Mouse (Mus musculus) bone marrow macrophage, adult 2 months (primary cell): ENCODE data around the gene Thsd4. TPM values are rescaled to one million over a fixed set of nuclear protein-coding genes. Genes with fewer than 3 reads are reported as not detected.

ENCODE experiments used
- H3K27ac ChIP-seq: 2 replicates; pipeline ENCODE4 v1.5.1; 2012; ENCODE audit warnings: low read depth, low read length; ENCODE audit not compliant: insufficient read depth
- H3K4me1 ChIP-seq: 2 replicates; pipeline ENCODE4 v1.6.1; 2012; ENCODE audit warnings: low read length; ENCODE audit not compliant: control insufficient read depth, insufficient read depth
- H3K4me3 ChIP-seq: 2 replicates; pipeline ENCODE4 v1.5.1; 2012; ENCODE audit warnings: mild to moderate bottlenecking, low read length, moderate library complexity; ENCODE audit not compliant: insufficient read depth
- CTCF ChIP-seq: IDR thresholded peaks from 2 replicates; pipeline ENCODE4 v1.5.1; 2012; ENCODE audit warnings: low read depth, mild to moderate bottlenecking, low read length, moderate library complexity
- POLR2A ChIP-seq: IDR thresholded peaks from 2 replicates; pipeline ENCODE4 v1.6.1; 2012; ENCODE audit warnings: mild to moderate bottlenecking, low read depth, low read length, borderline replicate concordance
- polyA plus RNA-seq: library from polyadenylated mRNA; stranded (reverse); fragments of >200 nt; gene quantifications from 2 replicates; pipeline ENCODE4 v1.2.4, GENCODE M21; 2012; ENCODE audit not compliant: missing spikeins, insufficient read depth, insufficient read length

Thsd4 gene
- polyA plus RNA-seq, 1 experiment = 0.09 TPM

DNA sequence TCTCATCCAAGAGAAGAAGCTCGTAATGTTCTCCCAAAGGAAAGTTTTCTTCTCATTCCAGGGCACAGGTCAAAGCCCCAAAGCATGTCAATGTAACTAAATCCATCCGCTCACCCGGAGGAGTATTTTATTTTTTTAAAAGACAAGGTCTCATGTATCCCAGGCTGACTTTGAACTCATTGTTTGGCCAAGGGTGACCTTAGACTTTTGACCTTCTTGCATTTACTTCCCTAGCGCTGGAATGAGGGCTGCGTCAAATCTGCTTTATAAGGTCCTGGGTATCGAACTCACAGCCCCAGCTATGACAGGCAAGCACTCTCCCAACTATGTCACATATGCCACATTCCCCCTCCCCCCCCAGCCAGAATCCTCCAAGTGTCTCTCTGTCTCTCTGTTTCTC lies 137.1 kb downstream of the Thsd4 start:
- H3K4me1 ChIP-seq = no peaks in the 10 kb centered on the region
- H3K4me3 ChIP-seq = no peak overlapping the region
- H3K27ac ChIP-seq = no peak overlapping the region
- TF ChIP-seq CTCF = no peak
- no peak for TF ChIP-seq POLR2A

DNA sequence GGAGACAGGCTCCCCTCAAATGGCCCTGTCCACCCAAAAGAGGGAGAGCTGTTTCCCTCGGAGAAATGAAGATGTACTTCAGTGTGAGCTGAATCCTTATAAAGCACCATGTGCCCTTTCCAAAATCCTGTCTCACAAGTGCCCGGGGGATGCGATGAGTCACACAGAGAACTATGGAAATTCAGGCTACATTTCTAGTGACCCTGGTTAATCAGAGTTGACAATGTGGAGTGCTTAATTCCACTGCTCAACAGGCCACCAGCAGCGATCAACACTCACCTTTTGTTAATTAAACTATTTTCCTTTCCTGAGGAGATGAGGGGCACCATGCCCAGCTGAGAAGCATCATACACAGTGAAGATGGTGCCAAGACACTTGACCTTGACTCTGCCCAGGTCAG lies 138.9 kb downstream of the Thsd4 start:
- no peaks in the 10 kb centered on the region for H3K4me1 ChIP-seq
- TF ChIP-seq POLR2A (no peak), CTCF (no peak)
- no peak overlapping the region for H3K4me3 ChIP-seq
- no peak overlapping the region for H3K27ac ChIP-seq

DNA sequence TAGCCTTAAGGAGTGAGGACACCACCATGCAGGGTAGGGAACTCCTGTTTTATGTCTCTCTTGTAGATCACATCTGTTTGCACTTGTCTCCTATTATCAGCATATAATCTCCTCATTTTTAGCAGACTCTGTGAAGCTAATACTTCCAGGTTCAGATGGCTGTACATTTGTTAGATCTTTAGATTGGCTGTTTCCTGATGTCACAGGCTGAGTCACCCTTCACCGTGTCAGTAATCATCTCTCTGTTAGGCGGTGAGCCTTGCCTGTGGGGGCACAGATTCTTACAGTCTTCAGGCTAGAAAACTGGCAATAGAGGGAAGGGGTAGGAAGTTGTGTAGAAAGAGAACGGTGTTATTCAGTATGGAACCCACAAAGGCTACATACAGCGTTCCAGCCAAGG lies 139.3 kb downstream of the Thsd4 start:
- Histone ChIP-seq H3K27ac (no peak overlapping the region), H3K4me3 (no peak overlapping the region), H3K4me1 (no peaks in the 10 kb centered on the region)
- TF ChIP-seq CTCF (no peak), POLR2A (no peak)

DNA sequence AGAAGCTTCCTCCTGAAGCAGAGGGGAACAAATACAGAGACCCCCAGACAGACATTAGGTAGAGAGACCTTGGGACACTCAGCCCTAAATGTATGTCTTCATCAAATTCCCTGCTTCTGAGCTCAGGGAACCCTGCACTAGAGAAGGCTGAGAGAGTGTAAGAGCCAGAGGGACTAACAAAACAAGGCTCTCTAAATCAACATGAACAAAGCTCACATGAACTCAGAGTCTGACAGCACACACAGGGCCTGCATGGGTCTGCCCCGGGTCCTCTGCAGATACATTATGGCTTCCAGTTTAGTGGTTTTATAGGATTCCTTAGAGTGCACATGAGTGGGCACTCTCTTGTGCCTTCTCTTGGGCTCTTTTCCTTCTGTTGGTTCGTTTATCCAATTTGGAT lies 140.8 kb downstream of the Thsd4 start:
- Histone ChIP-seq H3K4me1 (no peaks in the 10 kb centered on the region), H3K4me3 (no peak overlapping the region), H3K27ac (no peak overlapping the region)
- TF ChIP-seq CTCF = no peak
- TF ChIP-seq POLR2A = no peak

DNA sequence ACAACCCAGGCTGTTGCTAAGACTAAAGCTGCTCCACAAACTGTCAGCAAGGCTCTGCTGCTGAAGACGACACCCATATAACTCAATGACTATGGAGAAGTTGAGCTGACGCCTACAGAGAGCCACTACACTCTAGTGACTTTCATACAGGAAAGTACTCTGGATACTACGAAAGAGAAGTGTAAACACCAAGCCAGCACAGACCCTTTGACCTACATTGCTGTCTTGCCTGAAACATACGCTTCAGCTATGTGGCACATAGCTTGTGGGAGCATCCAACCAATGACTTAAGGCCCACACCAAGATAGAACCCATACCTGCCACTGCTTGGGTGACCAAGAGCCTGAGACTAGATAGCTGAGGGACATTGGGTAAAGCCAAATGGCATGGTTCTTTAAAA lies 141.3 kb downstream of the Thsd4 start:
- no peak for TF ChIP-seq POLR2A
- TF ChIP-seq CTCF = no peak
- Histone ChIP-seq H3K4me3 (no peak overlapping the region), H3K27ac (no peak overlapping the region)

DNA sequence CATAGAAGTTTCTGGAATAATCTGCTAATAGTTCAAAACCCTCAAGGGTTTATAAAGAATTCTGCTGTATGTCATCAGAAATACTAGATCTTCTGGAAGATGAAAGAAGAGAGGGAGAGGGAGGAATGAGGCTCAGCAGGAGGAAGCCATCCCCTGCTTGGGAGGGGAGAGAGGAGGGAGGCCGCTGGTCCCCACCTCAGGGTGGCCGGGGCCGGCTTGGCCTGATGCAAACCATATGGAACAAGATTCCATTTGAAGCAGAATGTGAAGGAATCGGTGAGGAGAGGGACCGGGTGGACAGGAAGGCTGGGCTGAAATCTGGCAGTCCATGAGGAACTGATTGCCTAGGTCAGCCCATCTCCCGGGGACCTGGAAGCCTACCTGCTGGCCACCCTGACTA lies 143.6 kb downstream of the Thsd4 start:
- no peak overlapping the region for H3K27ac ChIP-seq
- no peaks in the 10 kb centered on the region for H3K4me1 ChIP-seq
- no peak overlapping the region for H3K4me3 ChIP-seq
- TF ChIP-seq POLR2A (no peak), CTCF (no peak)

More for the DNA sequence above, 141.3 kb downstream of the Thsd4 start:
- no peaks in the 10 kb centered on the region for H3K4me1 ChIP-seq

DNA sequence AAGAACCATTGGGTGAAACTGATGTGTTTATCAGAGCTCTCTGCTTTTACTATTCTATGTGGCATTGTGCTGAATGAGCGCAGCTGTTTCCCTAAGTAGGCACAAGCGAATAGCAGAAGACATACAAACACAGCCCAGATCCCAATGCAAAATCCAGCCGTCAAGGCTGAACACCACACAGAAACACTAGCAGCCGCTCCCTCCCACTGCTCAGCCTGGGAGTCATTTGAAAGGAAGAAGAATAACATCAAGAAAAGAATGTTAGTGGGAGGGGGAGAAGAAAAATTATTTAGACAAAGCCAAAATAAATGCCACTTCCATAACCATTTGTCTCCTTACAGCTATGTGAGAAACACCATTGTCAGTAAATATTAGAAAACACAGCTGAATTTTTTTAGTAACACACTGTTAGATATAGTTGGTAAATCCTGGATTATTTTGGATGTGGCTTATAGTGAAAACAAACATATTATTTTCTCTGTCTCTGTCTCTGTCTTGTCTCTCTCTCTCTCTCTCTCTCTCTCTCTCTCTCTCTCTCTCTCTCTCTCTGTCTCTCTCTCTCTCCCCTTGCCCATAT lies 148.6 kb downstream of the Thsd4 start:
- H3K4me1 ChIP-seq = no peaks in the 10 kb centered on the region
- no peak overlapping the region for H3K4me3 ChIP-seq
- TF ChIP-seq CTCF = no peak
- TF ChIP-seq POLR2A = no peak
- H3K27ac ChIP-seq = no peak overlapping the region

DNA sequence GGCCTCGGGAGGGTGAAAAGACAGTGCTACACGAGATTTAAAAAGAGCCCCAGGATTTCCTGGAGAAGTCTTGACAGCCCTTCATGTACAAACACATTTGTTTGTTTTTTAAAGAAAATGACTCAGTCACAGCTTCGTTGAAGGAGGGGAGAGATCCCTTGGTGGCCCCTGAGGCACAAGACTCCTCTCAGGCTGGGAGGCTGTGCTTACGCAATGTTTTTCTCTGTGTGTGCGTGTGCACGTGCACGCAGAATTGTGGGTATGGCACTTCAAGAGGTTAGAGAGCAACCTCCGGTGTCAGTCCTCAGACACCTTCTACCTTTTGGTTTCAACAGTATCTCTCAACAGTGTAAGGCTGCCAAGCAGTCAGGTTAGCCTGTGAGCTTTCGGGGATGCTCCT lies 153.3 kb downstream of the Thsd4 start:
- no peak overlapping the region for H3K27ac ChIP-seq
- no peak for TF ChIP-seq CTCF
- no peak for TF ChIP-seq POLR2A

DNA sequence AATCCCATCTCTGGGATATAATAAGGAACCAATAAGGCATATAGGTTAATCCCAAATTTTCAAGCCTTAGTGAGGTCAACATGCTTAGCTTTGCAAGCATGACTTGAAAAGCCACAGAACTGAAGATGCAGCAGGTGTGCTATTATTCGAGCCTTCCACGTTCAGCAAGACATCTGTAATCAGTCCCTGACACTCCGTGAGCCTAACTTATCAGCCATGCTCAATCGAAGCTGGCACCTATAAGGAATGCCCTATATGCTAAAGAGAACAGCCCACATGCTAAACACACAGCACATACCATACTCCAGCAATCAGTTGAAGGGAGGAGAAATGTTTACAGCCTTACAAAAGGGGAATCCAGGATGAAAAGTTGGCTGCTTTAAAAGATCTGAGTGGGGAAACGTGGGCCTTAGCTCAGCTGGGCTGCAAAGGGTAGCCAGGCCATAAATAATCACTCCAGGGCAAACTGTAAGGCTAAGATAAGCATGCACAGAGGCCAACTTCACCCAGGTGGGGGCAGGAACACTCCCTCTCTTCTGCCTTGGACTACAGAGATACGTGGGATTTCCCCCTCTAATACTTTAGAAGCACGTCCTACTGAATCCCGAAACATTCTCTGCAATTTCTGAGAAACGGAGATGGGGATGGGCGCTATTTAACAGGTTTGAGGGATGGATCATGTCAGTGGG lies 154.1 kb downstream of the Thsd4 start:
- H3K27ac ChIP-seq = no peak overlapping the region
- TF ChIP-seq CTCF (no peak), POLR2A (no peak)
- no peak overlapping the region for H3K4me3 ChIP-seq
- H3K4me1 ChIP-seq = no peaks in the 10 kb centered on the region

More for the DNA sequence above, 153.3 kb downstream of the Thsd4 start:
- Histone ChIP-seq H3K4me1 (no peaks in the 10 kb centered on the region), H3K4me3 (no peak overlapping the region)

DNA sequence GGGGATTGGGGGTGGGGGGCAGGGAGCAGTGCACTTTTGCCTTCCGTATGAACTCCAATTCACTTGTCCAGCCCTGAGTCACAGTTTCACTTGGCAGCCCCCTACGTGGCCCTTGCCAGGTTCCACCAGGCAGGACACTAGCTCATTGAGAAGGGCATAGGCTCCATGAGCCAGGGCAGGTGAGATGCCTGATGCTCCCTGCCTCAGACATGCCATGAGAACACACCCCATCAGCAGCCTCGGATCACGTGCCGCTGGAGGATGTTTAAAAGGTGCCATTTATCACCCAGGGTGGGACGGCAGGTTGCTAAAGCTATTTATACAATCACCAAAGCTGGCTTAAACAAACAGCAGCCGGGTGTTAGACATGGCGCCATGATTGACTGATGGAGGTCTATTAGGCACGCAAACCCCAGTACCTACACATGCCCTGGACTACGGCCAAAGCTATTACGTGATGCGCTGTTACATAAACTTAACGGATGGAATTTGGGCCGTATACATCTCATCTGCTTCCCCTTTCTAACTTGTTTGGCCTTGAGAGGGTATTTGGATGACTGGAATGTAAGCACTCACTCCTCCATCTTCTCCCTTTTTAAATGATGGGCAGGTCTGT lies 157.6 kb downstream of the Thsd4 start:
- no peak overlapping the region for H3K27ac ChIP-seq
- TF ChIP-seq POLR2A (no peak), CTCF (no peak)
- peaks cover 5% of the 10 kb centered on the region for H3K4me1 ChIP-seq
- H3K4me3 ChIP-seq = no peak overlapping the region
